Mouse (Mus musculus) MN1 (cell line): ENCODE data around the gene Gm21860.
"Not testable (repeated sequence)": the region's sequence is repeated elsewhere in the genome, so short reads cannot be mapped to it uniquely, and the experiment has no call there.

Experiments
- DNase-seq: peaks from one replicate; pipeline ENCODE4 v3.0.0-alpha.2; 2016; ENCODE audit warnings: low spot score

Gene Gm21860

GRCm38 (mm10) chrY:90754721-90755120 lies at the start of gene Gm21860:
TSS of gene Gm21860 (minus strand) at chrY:90754821.
- not testable (repeated sequence) for DNase-seq

GRCm38 (mm10) chrY:90784438-90784837 lies 29.8 kb upstream of the Gm21860 start, which contains the start of gene Gm47283:
TSS of gene Gm47283 (plus strand) at chrY:90784738.
- not testable (repeated sequence) for DNase-seq

GRCm38 (mm10) chrY:90745256-90745655 lies 9.4 kb downstream of the Gm21860 start:
- DNase-seq, result peak; percentile 13

GRCm38 (mm10) chrY:90744381-90744981 lies 10.1 kb downstream of the Gm21860 start:
- DNase-seq, result peak; percentile 75

- peak; percentile 58 for DNase-seq
These were observed 10.8 kb downstream of the Gm21860 start for GRCm38 (mm10) chrY:90743811-90744220.

- peak; percentile 33 for DNase-seq
These were observed 11.4 kb downstream of the Gm21860 start for GRCm38 (mm10) chrY:90743053-90743810.

- DNase-seq, result peak; percentile 48
These were observed 12.2 kb downstream of the Gm21860 start for GRCm38 (mm10) chrY:90742261-90743052.

- DNase-seq, result peak; percentile 85
These were observed 13.0 kb downstream of the Gm21860 start for GRCm38 (mm10) chrY:90741452-90742260.

- DNase-seq, result not testable (repeated sequence)
These were observed 13.6 kb downstream of the Gm21860 start for GRCm38 (mm10) chrY:90741006-90741405.

- DNase-seq, result peak; percentile 92
These were observed 14.5 kb downstream of the Gm21860 start for GRCm38 (mm10) chrY:90740013-90740561.

- DNase-seq, result not testable (repeated sequence)
These were observed 15.0 kb downstream of the Gm21860 start for GRCm38 (mm10) chrY:90739531-90740012.

GRCm38 (mm10) chrY:90738841-90739530 lies 15.6 kb downstream of the Gm21860 start:
- DNase-seq, result peak; percentile 79

- no peak for DNase-seq
These were observed 16.3 kb downstream of the Gm21860 start for GRCm38 (mm10) chrY:90738431-90738680.

- peak; percentile 45 for DNase-seq
These were observed 16.8 kb downstream of the Gm21860 start for GRCm38 (mm10) chrY:90737606-90738430.

GRCm38 (mm10) chrY:90736217-90737000 lies 18.2 kb downstream of the Gm21860 start:
- DNase-seq, result peak; percentile 21

GRCm38 (mm10) chrY:90735181-90735895 lies 19.3 kb downstream of the Gm21860 start:
- DNase-seq, result peak; percentile 41

- DNase-seq, result peak; percentile 75
These were observed 20.3 kb downstream of the Gm21860 start for GRCm38 (mm10) chrY:90734334-90734696.

- DNase-seq, result not testable (repeated sequence)
These were observed 20.8 kb downstream of the Gm21860 start for GRCm38 (mm10) chrY:90733656-90734333.
